In genomic region chr8:105472983-105473382, GRCm38 (mm10) we compare ENCODE assay signal across 15 mouse cellular contexts. TPM values are rescaled to one million over a fixed set of nuclear protein-coding genes. Genes with fewer than 3 reads are reported as not detected.
"Had no signal": no experiment of that assay in that cellular context is flagged by ENCODE, and none has a peak within 500 bp of the region (broad histone marks: within the 10 kb centered on the region; RNA-seq: fewer than 3 reads in every experiment).

No protein-coding gene starts in this region.

- DNase-seq: kidney, postnatal 10 days; kidney, postnatal 4 days; lung, adult 18-20 months; lung, postnatal 36 days; right cerebral cortex, postnatal 14 days; thymus, adult 2 months; thymus, postnatal 25 days had no signal

- H3K4me2 ChIP-seq: stomach, embryonic 15.5 days had no signal

- H3K9ac ChIP-seq: liver, embryonic 14.5 days; stomach, embryonic 15.5 days had no signal

- H3K27ac ChIP-seq: limb, embryonic 13.5 days; liver, embryonic 14.5 days; stomach, embryonic 15.5 days had no signal

- H3K4me3 ChIP-seq: layer of hippocampus, adult 2 months; limb, embryonic 13.5 days; stomach, embryonic 15.5 days had no signal

- H3K9me3 ChIP-seq: limb, embryonic 13.5 days; stomach, embryonic 15.5 days had no signal

RNA-seq across cellular contexts. Expression of gene Hsd11b2, which starts 45.6 kb away (rescaled TPM):
- total RNA-seq: layer of hippocampus, adult 2 months; liver, adult 2 months had no signal

RNA-seq across cellular contexts. Expression of gene Lrrc36, which starts 59.6 kb away (rescaled TPM):
- total RNA-seq: liver, adult 2 months had no signal
- polyA plus RNA-seq: liver, adult 2 months; stomach, embryonic 15.5 days had no signal

RNA-seq across cellular contexts. Expression of gene Kctd19, which starts 59.7 kb away (rescaled TPM):
- total RNA-seq: layer of hippocampus, adult 2 months; layer of hippocampus, postnatal 10 days; left cerebral cortex, postnatal 36 days; liver, adult 2 months had no signal
- polyA plus RNA-seq: limb, embryonic 13.5 days; liver, adult 2 months; liver, embryonic 14.5 days; neural tube, embryonic 14.5 days; stomach, embryonic 15.5 days had no signal
